Mouse (Mus musculus): ENCODE results near the gene Urb2.

- TF ChIP-seq CTCF (IDR thresholded peaks at IDR 0.05; ENCODE audit: insufficient read depth, low read length) (peak; percentile 99), POLR2A (IDR thresholded peaks at IDR 0.05; ENCODE audit: borderline replicate concordance, extremely low read depth, low read depth, low read length) (no peak)
Observed at GRCm38 (mm10) chr8:124052110-124052509, 30.8 kb downstream of the Urb2 start.
